Mouse (Mus musculus) megakaryocyte-erythroid progenitor cell, adult 5 weeks (primary cell): ENCODE measurements around the gene Serinc2. TPM values are rescaled to one million over a fixed set of nuclear protein-coding genes. Genes with fewer than 3 reads are reported as not detected.

Experiments used
- polyA plus RNA-seq: library from polyadenylated mRNA; stranded (reverse); fragments of >175 nt; gene quantifications from 2 replicates; pipeline ENCODE4 v1.2.3, GENCODE M21; 2012

Serinc2 gene
- not detected in 2 replicates for polyA plus RNA-seq

GRCm38 (mm10) chr4:130279105-130279504 lies at the start of gene Serinc2:
TSS of gene Serinc2 (minus strand) at chr4:130279205.

GRCm38 (mm10) chr4:130308231-130309081 lies 29.5 kb upstream of the Serinc2 start, which contains the start of the genes Fabp3 and Gm10570:
TSS of gene Fabp3 (plus strand) at chr4:130308595.
TSS of gene Gm10570 (minus strand) at chr4:130308674.

GRCm38 (mm10) chr4:130222179-130222578 lies 56.8 kb downstream of the Serinc2 start, which contains the start of gene Gm853:
TSS of gene Gm853 (minus strand) at chr4:130222401.

Other genes starting within 250 kb of the Serinc2 start
- 4.6 and 11.7 TPM in 2 replicates for gene Col16a1, start 231.4 kb downstream of the Serinc2 start, polyA plus RNA-seq
- gene Pef1, start 176.6 kb downstream of the Serinc2 start, polyA plus RNA-seq, result 11.3 and 16.3 TPM in 2 replicates
- not detected in 2 replicates for gene Hcrtr1, start 139.8 kb downstream of the Serinc2 start, polyA plus RNA-seq
- 8.4 and 8.8 TPM in 2 replicates for gene Tinagl1, start 104.1 kb downstream of the Serinc2 start, polyA plus RNA-seq
- not detected in 2 replicates for gene Gm853, start 56.8 kb downstream of the Serinc2 start, polyA plus RNA-seq
- gene Fabp3, start 29.4 kb upstream of the Serinc2 start, polyA plus RNA-seq, result not detected in 2 replicates
- gene Gm10570, start 29.5 kb upstream of the Serinc2 start, polyA plus RNA-seq, result not detected in 2 replicates
- gene Zcchc17, start 80.7 kb upstream of the Serinc2 start, polyA plus RNA-seq, result 12.5 and 12.6 TPM in 2 replicates
- 57.2 and 61.4 TPM in 2 replicates for gene Snrnp40, start 80.9 kb upstream of the Serinc2 start, polyA plus RNA-seq